Mouse (Mus musculus): Measurements from ENCODE around the gene Gli1. TPM values are rescaled to one million over a fixed set of nuclear protein-coding genes. Genes with fewer than 3 reads are reported as not detected.

Gene Gli1
- polyA plus RNA-seq, 1 experiment from 2014 or later: 7.3 TPM

GRCm38 (mm10) chr10:127291881-127292638 is 49.7 kb downstream of the Gli1 start:
- Histone ChIP-seq H3K27ac (peak overlapping the region; percentile 97; the same call in 1 of the 2 replicates), H3K9me3 (no peaks in the 10 kb centered on the region)

GRCm38 (mm10) chr10:127290930-127291880 is 50.6 kb downstream of the Gli1 start:
- Histone ChIP-seq H3K9me3 (no peaks in the 10 kb centered on the region), H3K4me3 (peak overlapping the region; percentile 89), H3K36me3 (peaks cover 53% of the 10 kb centered on the region), H3K4me1 (replicated peaks) (peaks cover 65% of the 10 kb centered on the region), H3K27me3 (ENCODE audit: insufficient read depth, poor library complexity, severe bottlenecking) (no peaks in the 10 kb centered on the region), H3K27ac (peak overlapping the region; percentile 97)
- WGBS: 4% methylated on average over 19 of the region's 19 CpGs
- DNase-seq (ENCODE audit: low spot score): no peak

More at GRCm38 (mm10) chr10:127291881-127292638, 49.7 kb downstream of the Gli1 start:
- Histone ChIP-seq H3K4me3 (peak overlapping the region; percentile 89), H3K27me3 (ENCODE audit: insufficient read depth, poor library complexity, severe bottlenecking) (no peaks in the 10 kb centered on the region), H3K4me1 (replicated peaks) (peaks cover 57% of the 10 kb centered on the region), H3K36me3 (peaks cover 53% of the 10 kb centered on the region)
- DNase-seq (ENCODE audit: low spot score): no peak
- 64% methylated on average over 5 of the region's 5 CpGs for WGBS

GRCm38 (mm10) chr10:127290307-127290929 is 51.4 kb downstream of the Gli1 start:
- Histone ChIP-seq H3K4me1 (replicated peaks) (peaks cover 73% of the 10 kb centered on the region), H3K4me3 (peak overlapping the region; percentile 89), H3K36me3 (peaks cover 53% of the 10 kb centered on the region), H3K9me3 (no peaks in the 10 kb centered on the region), H3K27ac (peak overlapping the region; percentile 97), H3K27me3 (ENCODE audit: insufficient read depth, poor library complexity, severe bottlenecking) (no peaks in the 10 kb centered on the region)
- DNase-seq (ENCODE audit: low spot score): peak; percentile 100
- under 1% methylated on average over 43 of the region's 47 CpGs for WGBS

GRCm38 (mm10) chr10:127289573-127290191 is 52.1 kb downstream of the Gli1 start:
- Histone ChIP-seq H3K36me3 (peaks cover 53% of the 10 kb centered on the region), H3K4me1 (replicated peaks) (peaks cover 81% of the 10 kb centered on the region), H3K27ac (peak overlapping the region; percentile 97), H3K9me3 (no peaks in the 10 kb centered on the region), H3K27me3 (ENCODE audit: insufficient read depth, poor library complexity, severe bottlenecking) (no peaks in the 10 kb centered on the region), H3K4me3 (peak overlapping the region; percentile 89)
- 2% methylated on average over 15 of the region's 15 CpGs for WGBS
- DNase-seq (ENCODE audit: low spot score): no peak

GRCm38 (mm10) chr10:127288800-127289572 is 52.8 kb downstream of the Gli1 start, which contains the start of gene Mbd6:
Mbd6 (minus strand) TSS chr10:127289018.
- peaks cover 88% of the 10 kb centered on the region for H3K4me1 ChIP-seq (replicated peaks)
- no peaks in the 10 kb centered on the region for H3K27me3 ChIP-seq (ENCODE audit: insufficient read depth, poor library complexity, severe bottlenecking)
- peak within 1 kb of the TSS; percentile 89 for H3K4me3 ChIP-seq
- DNase-seq (ENCODE audit: low spot score): peak; percentile 90
- H3K27ac ChIP-seq: peak within 1 kb of the TSS; percentile 97
- peaks cover 53% of the 10 kb centered on the region for H3K36me3 ChIP-seq
- no peaks in the 10 kb centered on the region for H3K9me3 ChIP-seq
- WGBS: under 1% methylated on average over 50 of the region's 65 CpGs

- H3K27me3 ChIP-seq (ENCODE audit: insufficient read depth, poor library complexity, severe bottlenecking): no peaks in the 10 kb centered on the region
- WGBS: under 1% methylated on average over 26 of the region's 28 CpGs
- H3K4me1 ChIP-seq (replicated peaks): peaks cover 86% of the 10 kb centered on the region
- no peak for DNase-seq (ENCODE audit: low spot score)
- peak overlapping the region; percentile 97 for H3K27ac ChIP-seq
- peaks cover 53% of the 10 kb centered on the region for H3K36me3 ChIP-seq
- no peaks in the 10 kb centered on the region for H3K9me3 ChIP-seq
- peak overlapping the region; percentile 89 for H3K4me3 ChIP-seq
Measured at GRCm38 (mm10) chr10:127288328-127288799, 53.4 kb downstream of the Gli1 start.

GRCm38 (mm10) chr10:127287936-127288293 is 53.9 kb downstream of the Gli1 start:
- H3K27ac ChIP-seq: peak overlapping the region; percentile 97
- H3K4me3 ChIP-seq: peak overlapping the region; percentile 89
- H3K4me1 ChIP-seq (replicated peaks): peaks cover 81% of the 10 kb centered on the region
- H3K9me3 ChIP-seq: no peaks in the 10 kb centered on the region
- no peak for DNase-seq (ENCODE audit: low spot score)
- peaks cover 53% of the 10 kb centered on the region for H3K36me3 ChIP-seq
- 5% methylated on average over 3 of the region's 3 CpGs for WGBS
- no peaks in the 10 kb centered on the region for H3K27me3 ChIP-seq (ENCODE audit: insufficient read depth, poor library complexity, severe bottlenecking)

GRCm38 (mm10) chr10:127287271-127287935 is 54.4 kb downstream of the Gli1 start:
- 76% methylated on average over 15 of the region's 15 CpGs for WGBS
- peaks cover 54% of the 10 kb centered on the region for H3K36me3 ChIP-seq
- no peaks in the 10 kb centered on the region for H3K27me3 ChIP-seq (ENCODE audit: insufficient read depth, poor library complexity, severe bottlenecking)
- no peak for DNase-seq (ENCODE audit: low spot score)
- peak overlapping the region; percentile 97 for H3K27ac ChIP-seq
- H3K9me3 ChIP-seq: no peaks in the 10 kb centered on the region
- peak overlapping the region; percentile 89 for H3K4me3 ChIP-seq
- peaks cover 76% of the 10 kb centered on the region for H3K4me1 ChIP-seq (replicated peaks)

- Histone ChIP-seq H3K36me3 (peaks cover 57% of the 10 kb centered on the region), H3K9me3 (no peaks in the 10 kb centered on the region), H3K27me3 (ENCODE audit: insufficient read depth, poor library complexity, severe bottlenecking) (no peaks in the 10 kb centered on the region), H3K4me1 (replicated peaks) (peaks cover 69% of the 10 kb centered on the region), H3K27ac (peak overlapping the region; percentile 97), H3K4me3 (peak overlapping the region; percentile 89)
- DNase-seq (ENCODE audit: low spot score): no peak
- WGBS: 63% methylated on average over 7 of the region's 7 CpGs
Measured at GRCm38 (mm10) chr10:127286730-127287129, 55.0 kb downstream of the Gli1 start.

- Histone ChIP-seq H3K36me3 (peaks cover 62% of the 10 kb centered on the region), H3K4me1 (replicated peaks) (peaks cover 64% of the 10 kb centered on the region), H3K27ac (peak overlapping the region; percentile 97), H3K4me3 (peak overlapping the region; percentile 89), H3K27me3 (ENCODE audit: insufficient read depth, poor library complexity, severe bottlenecking) (no peaks in the 10 kb centered on the region), H3K9me3 (no peaks in the 10 kb centered on the region)
- WGBS: 78% methylated on average over 7 of the region's 7 CpGs
- DNase-seq (ENCODE audit: low spot score): no peak
Measured at GRCm38 (mm10) chr10:127286194-127286593, 55.6 kb downstream of the Gli1 start.

- H3K27ac ChIP-seq: peak overlapping the region; percentile 97
- H3K4me1 ChIP-seq (replicated peaks): peaks cover 61% of the 10 kb centered on the region
- 72% methylated on average over 13 of the region's 13 CpGs for WGBS
- H3K36me3 ChIP-seq: peaks cover 68% of the 10 kb centered on the region
- DNase-seq (ENCODE audit: low spot score): no peak
- H3K27me3 ChIP-seq (ENCODE audit: insufficient read depth, poor library complexity, severe bottlenecking): no peaks in the 10 kb centered on the region
- no peaks in the 10 kb centered on the region for H3K9me3 ChIP-seq
- peak overlapping the region; percentile 89 for H3K4me3 ChIP-seq
Measured at GRCm38 (mm10) chr10:127285644-127286043, 56.1 kb downstream of the Gli1 start.

Data from hindbrain, embryonic 10.5 days (tissue).